Mouse (Mus musculus): ENCODE results near the gene Trim66.

Trim66 gene

GRCm38 (mm10) chr7:109508034-109508433, at the start of gene Trim66:
TSS of gene Trim66 (minus strand) at chr7:109508134.
- WGBS, result 93% methylated on average over 4 of the region's 4 CpGs

- WGBS, result 77% methylated on average over 5 of the region's 5 CpGs
Measured at GRCm38 (mm10) chr7:109546726-109547125, 38.8 kb upstream of the Trim66 start.

GRCm38 (mm10) chr7:109546186-109546585, 38.3 kb upstream of the Trim66 start:
- 93% methylated on average over 2 of the region's 2 CpGs for WGBS

- WGBS, result 47% methylated on average over 10 of the region's 10 CpGs
Measured at GRCm38 (mm10) chr7:109545255-109545993, 37.5 kb upstream of the Trim66 start.

- 54% methylated on average over 5 of the region's 5 CpGs for whole genome bisulfite sequencing
Measured at GRCm38 (mm10) chr7:109544792-109545191, 36.9 kb upstream of the Trim66 start.

- WGBS, result 80% methylated on average over 3 of the region's 3 CpGs
Measured at GRCm38 (mm10) chr7:109542364-109542628, 34.4 kb upstream of the Trim66 start.

- 88% methylated on average over 10 of the region's 10 CpGs for WGBS
Measured at GRCm38 (mm10) chr7:109541609-109542363, 33.9 kb upstream of the Trim66 start.

- WGBS, result 49% methylated on average over 4 of the region's 4 CpGs
Measured at GRCm38 (mm10) chr7:109536451-109536946, 28.6 kb upstream of the Trim66 start.

GRCm38 (mm10) chr7:109534921-109535320, 27.0 kb upstream of the Trim66 start:
- WGBS, result 96% methylated on average over 3 of the region's 3 CpGs

GRCm38 (mm10) chr7:109533888-109534287, 26.0 kb upstream of the Trim66 start:
- WGBS, result 72% methylated on average over 4 of the region's 4 CpGs

- WGBS, result 55% methylated on average over 4 of the region's 4 CpGs
Measured at GRCm38 (mm10) chr7:109533129-109533528, 25.2 kb upstream of the Trim66 start.

- WGBS, result 49% methylated on average over 3 of the region's 3 CpGs
Measured at GRCm38 (mm10) chr7:109532691-109533090, 24.8 kb upstream of the Trim66 start.

GRCm38 (mm10) chr7:109531501-109531900, 23.6 kb upstream of the Trim66 start:
- 75% methylated on average over 5 of the region's 5 CpGs for WGBS

- 86% methylated on average over 2 of the region's 2 CpGs for WGBS
Measured at GRCm38 (mm10) chr7:109529741-109530140, 21.8 kb upstream of the Trim66 start.

- 34% methylated on average over 3 of the region's 3 CpGs for WGBS
Measured at GRCm38 (mm10) chr7:109528356-109528755, 20.4 kb upstream of the Trim66 start.

GRCm38 (mm10) chr7:109527536-109527935, 19.6 kb upstream of the Trim66 start:
- WGBS, result 80% methylated on average over 3 of the region's 3 CpGs

- 76% methylated on average over 16 of the region's 16 CpGs for WGBS
Measured at GRCm38 (mm10) chr7:109525740-109526663, 18.1 kb upstream of the Trim66 start.

GRCm38 (mm10) chr7:109524763-109525162, 16.8 kb upstream of the Trim66 start:
- WGBS, result 63% methylated on average over 3 of the region's 3 CpGs

- WGBS, result 60% methylated on average over 6 of the region's 6 CpGs
Measured at GRCm38 (mm10) chr7:109523741-109524441, 16.0 kb upstream of the Trim66 start.

GRCm38 (mm10) chr7:109523304-109523703, 15.4 kb upstream of the Trim66 start:
- WGBS, result 67% methylated on average over 2 of the region's 2 CpGs

GRCm38 (mm10) chr7:109522084-109522483, 14.2 kb upstream of the Trim66 start:
- WGBS, result 73% methylated on average over 5 of the region's 5 CpGs

Measured in cerebral cortex, adult 2 months (tissue).